Mouse (Mus musculus): Measurements from ENCODE around the gene Bmp2k. TPM values are rescaled to one million over a fixed set of nuclear protein-coding genes. Genes with fewer than 3 reads are reported as not detected.

Bmp2k gene
- polyA plus RNA-seq, 1 experiment from 2014 or later = 8.1 TPM

Other genes with a start within 250 kb of the Bmp2k start
- gene Anxa3, start 204.3 kb upstream of the Bmp2k start, polyA plus RNA-seq (2016; fragmentation: Nextera tagmentation; extraction: Ambion mirVana) = 26.5 and 28.9 TPM in 2 replicates
- gene Paqr3, start 113.9 kb downstream of the Bmp2k start, polyA plus RNA-seq (2016; fragmentation: Nextera tagmentation; extraction: Ambion mirVana) = 7.7 and 8.7 TPM in 2 replicates